Mouse (Mus musculus): Measurements from ENCODE around the gene Pakap. TPM values are rescaled to one million over a fixed set of nuclear protein-coding genes. Genes with fewer than 3 reads are reported as not detected.

Pakap gene
- polyA plus RNA-seq, 1 experiment from 2014 or later, result 57.5 TPM

GRCm38 (mm10) chr4:57681511-57681910 lies 113.5 kb downstream of the Pakap start:
- no peak overlapping the region for H3K27ac ChIP-seq (ENCODE audit: low read length)
- peaks cover 27% of the 10 kb centered on the region for H3K4me1 ChIP-seq (ENCODE audit: control insufficient read depth, insufficient read depth, low read length)
- H3K4me2 ChIP-seq (ENCODE audit: low read depth, low read length), result no peak overlapping the region
- H3K4me3 ChIP-seq (ENCODE audit: low read length), result no peak overlapping the region
- H3K27me3 ChIP-seq (ENCODE audit: control insufficient read depth, insufficient read depth, low read length), result no peaks in the 10 kb centered on the region
- no peak overlapping the region for H3K9ac ChIP-seq (ENCODE audit: low read length)
- no peaks in the 10 kb centered on the region for H3K9me3 ChIP-seq (replicated peaks; ENCODE audit: control insufficient read depth, low read length)
- no peaks in the 10 kb centered on the region for H3K36me3 ChIP-seq (ENCODE audit: control insufficient read depth, insufficient read depth)
- 0 out of 2 replicates have a peak, but pooled peaks have one; percentile 10 for ATAC-seq (replicated peaks; ENCODE audit: extremely low read depth, insufficient read depth, low FRiP score)
- WGBS, result 61% methylated on average over 12 of the region's 12 CpGs

- Histone ChIP-seq H3K27ac (ENCODE audit: low read length) (0 out of 2 replicates have a peak overlapping the region, but pooled peaks have one; percentile 11), H3K9me3 (replicated peaks; ENCODE audit: control insufficient read depth, low read length) (no peaks in the 10 kb centered on the region), H3K27me3 (ENCODE audit: control insufficient read depth, insufficient read depth, low read length) (no peaks in the 10 kb centered on the region), H3K4me2 (ENCODE audit: low read depth, low read length) (no peak overlapping the region), H3K9ac (ENCODE audit: low read length) (no peak overlapping the region), H3K4me3 (ENCODE audit: low read length) (no peak overlapping the region), H3K36me3 (ENCODE audit: control insufficient read depth, insufficient read depth) (no peaks in the 10 kb centered on the region), H3K4me1 (ENCODE audit: control insufficient read depth, insufficient read depth, low read length) (peaks cover 27% of the 10 kb centered on the region)
- WGBS, result 90% methylated on average over 2 of the region's 2 CpGs
- no peak for ATAC-seq (replicated peaks; ENCODE audit: extremely low read depth, insufficient read depth, low FRiP score)
Measured at GRCm38 (mm10) chr4:57682341-57682740, 114.4 kb downstream of the Pakap start.

- H3K4me2 ChIP-seq (ENCODE audit: low read depth, low read length), result no peak overlapping the region
- ATAC-seq (replicated peaks; ENCODE audit: extremely low read depth, insufficient read depth, low FRiP score), result no peak
- peaks cover 27% of the 10 kb centered on the region for H3K4me1 ChIP-seq (ENCODE audit: control insufficient read depth, insufficient read depth, low read length)
- no peaks in the 10 kb centered on the region for H3K9me3 ChIP-seq (replicated peaks; ENCODE audit: control insufficient read depth, low read length)
- H3K9ac ChIP-seq (ENCODE audit: low read length), result no peak overlapping the region
- H3K4me3 ChIP-seq (ENCODE audit: low read length), result no peak overlapping the region
- H3K36me3 ChIP-seq (ENCODE audit: control insufficient read depth, insufficient read depth), result no peaks in the 10 kb centered on the region
- WGBS, result 75% methylated on average over 11 of the region's 11 CpGs
- no peaks in the 10 kb centered on the region for H3K27me3 ChIP-seq (ENCODE audit: control insufficient read depth, insufficient read depth, low read length)
- 0 out of 2 replicates have a peak overlapping the region, but pooled peaks have one; percentile 19 for H3K27ac ChIP-seq (ENCODE audit: low read length)
Measured at GRCm38 (mm10) chr4:57682944-57683343, 115.0 kb downstream of the Pakap start.

- H3K9ac ChIP-seq (ENCODE audit: low read length), result 0 out of 2 replicates have a peak overlapping the region, but pooled peaks have one; percentile 7
- peaks cover 11% of the 10 kb centered on the region for H3K36me3 ChIP-seq (ENCODE audit: control insufficient read depth, insufficient read depth)
- no peaks in the 10 kb centered on the region for H3K9me3 ChIP-seq (replicated peaks; ENCODE audit: control insufficient read depth, low read length)
- H3K4me3 ChIP-seq (ENCODE audit: low read length), result no peak overlapping the region
- 37% methylated on average over 12 of the region's 12 CpGs for WGBS
- H3K27me3 ChIP-seq (ENCODE audit: control insufficient read depth, insufficient read depth, low read length), result no peaks in the 10 kb centered on the region
- peaks cover 27% of the 10 kb centered on the region for H3K4me1 ChIP-seq (ENCODE audit: control insufficient read depth, insufficient read depth, low read length)
- no peak overlapping the region for H3K4me2 ChIP-seq (ENCODE audit: low read depth, low read length)
- ATAC-seq (replicated peaks; ENCODE audit: extremely low read depth, insufficient read depth, low FRiP score), result no peak
- peak overlapping the region; percentile 48; the same call in 1 of the 2 replicates for H3K27ac ChIP-seq (ENCODE audit: low read length)
Measured at GRCm38 (mm10) chr4:57684676-57685215, 116.8 kb downstream of the Pakap start.

GRCm38 (mm10) chr4:57686736-57687135 lies 118.8 kb downstream of the Pakap start:
- no peak overlapping the region for H3K4me2 ChIP-seq (ENCODE audit: low read depth, low read length)
- peaks cover 20% of the 10 kb centered on the region for H3K36me3 ChIP-seq (ENCODE audit: control insufficient read depth, insufficient read depth)
- H3K27ac ChIP-seq (ENCODE audit: low read length), result no peak overlapping the region
- H3K4me1 ChIP-seq (ENCODE audit: control insufficient read depth, insufficient read depth, low read length), result peaks cover 27% of the 10 kb centered on the region
- no peaks in the 10 kb centered on the region for H3K9me3 ChIP-seq (replicated peaks; ENCODE audit: control insufficient read depth, low read length)
- no peak overlapping the region for H3K9ac ChIP-seq (ENCODE audit: low read length)
- H3K27me3 ChIP-seq (ENCODE audit: control insufficient read depth, insufficient read depth, low read length), result no peaks in the 10 kb centered on the region
- H3K4me3 ChIP-seq (ENCODE audit: low read length), result no peak overlapping the region
- ATAC-seq (replicated peaks; ENCODE audit: extremely low read depth, insufficient read depth, low FRiP score), result no peak
- 74% methylated on average over 3 of the region's 3 CpGs for WGBS

- Histone ChIP-seq H3K27me3 (ENCODE audit: control insufficient read depth, insufficient read depth, low read length) (no peaks in the 10 kb centered on the region), H3K9ac (ENCODE audit: low read length) (no peak overlapping the region), H3K9me3 (replicated peaks; ENCODE audit: control insufficient read depth, low read length) (no peaks in the 10 kb centered on the region), H3K4me1 (ENCODE audit: control insufficient read depth, insufficient read depth, low read length) (peaks cover 23% of the 10 kb centered on the region), H3K4me2 (ENCODE audit: low read depth, low read length) (no peak overlapping the region), H3K27ac (ENCODE audit: low read length) (no peak overlapping the region), H3K4me3 (ENCODE audit: low read length) (no peak overlapping the region), H3K36me3 (ENCODE audit: control insufficient read depth, insufficient read depth) (peaks cover 20% of the 10 kb centered on the region)
- no peak for ATAC-seq (replicated peaks; ENCODE audit: extremely low read depth, insufficient read depth, low FRiP score)
- WGBS, result 86% methylated on average over 3 of the region's 3 CpGs
Measured at GRCm38 (mm10) chr4:57687583-57687982, 119.6 kb downstream of the Pakap start.

GRCm38 (mm10) chr4:57688131-57688530 lies 120.2 kb downstream of the Pakap start:
- 76% methylated on average over 9 of the region's 9 CpGs for WGBS

GRCm38 (mm10) chr4:57690001-57690400 lies 122.0 kb downstream of the Pakap start:
- peaks cover 31% of the 10 kb centered on the region for H3K36me3 ChIP-seq (ENCODE audit: control insufficient read depth, insufficient read depth)
- no peaks in the 10 kb centered on the region for H3K9me3 ChIP-seq (replicated peaks; ENCODE audit: control insufficient read depth, low read length)
- no peak for ATAC-seq (replicated peaks; ENCODE audit: extremely low read depth, insufficient read depth, low FRiP score)
- no peak overlapping the region for H3K27ac ChIP-seq (ENCODE audit: low read length)
- no peaks in the 10 kb centered on the region for H3K27me3 ChIP-seq (ENCODE audit: control insufficient read depth, insufficient read depth, low read length)
- H3K4me1 ChIP-seq (ENCODE audit: control insufficient read depth, insufficient read depth, low read length), result peaks cover 4% of the 10 kb centered on the region
- no peak overlapping the region for H3K4me2 ChIP-seq (ENCODE audit: low read depth, low read length)
- no peak overlapping the region for H3K4me3 ChIP-seq (ENCODE audit: low read length)
- H3K9ac ChIP-seq (ENCODE audit: low read length), result no peak overlapping the region
- WGBS, result 71% methylated on average over 6 of the region's 6 CpGs

More at GRCm38 (mm10) chr4:57688131-57688530, 120.2 kb downstream of the Pakap start:
- Histone ChIP-seq H3K36me3 (ENCODE audit: control insufficient read depth, insufficient read depth) (peaks cover 23% of the 10 kb centered on the region), H3K4me2 (ENCODE audit: low read depth, low read length) (no peak overlapping the region), H3K4me1 (ENCODE audit: control insufficient read depth, insufficient read depth, low read length) (peaks cover 18% of the 10 kb centered on the region), H3K27me3 (ENCODE audit: control insufficient read depth, insufficient read depth, low read length) (no peaks in the 10 kb centered on the region), H3K9ac (ENCODE audit: low read length) (no peak overlapping the region), H3K4me3 (ENCODE audit: low read length) (no peak overlapping the region), H3K9me3 (replicated peaks; ENCODE audit: control insufficient read depth, low read length) (no peaks in the 10 kb centered on the region), H3K27ac (ENCODE audit: low read length) (no peak overlapping the region)
- no peak for ATAC-seq (replicated peaks; ENCODE audit: extremely low read depth, insufficient read depth, low FRiP score)

- no peaks in the 10 kb centered on the region for H3K4me1 ChIP-seq (ENCODE audit: control insufficient read depth, insufficient read depth, low read length)
- H3K4me3 ChIP-seq (ENCODE audit: low read length), result no peak overlapping the region
- no peaks in the 10 kb centered on the region for H3K27me3 ChIP-seq (ENCODE audit: control insufficient read depth, insufficient read depth, low read length)
- H3K9ac ChIP-seq (ENCODE audit: low read length), result no peak overlapping the region
- H3K36me3 ChIP-seq (ENCODE audit: control insufficient read depth, insufficient read depth), result peaks cover 38% of the 10 kb centered on the region
- no peaks in the 10 kb centered on the region for H3K9me3 ChIP-seq (replicated peaks; ENCODE audit: control insufficient read depth, low read length)
- ATAC-seq (replicated peaks; ENCODE audit: extremely low read depth, insufficient read depth, low FRiP score), result no peak
- WGBS, result 72% methylated on average over 1 of the region's 1 CpGs
- no peak overlapping the region for H3K4me2 ChIP-seq (ENCODE audit: low read depth, low read length)
- no peak overlapping the region for H3K27ac ChIP-seq (ENCODE audit: low read length)
Measured at GRCm38 (mm10) chr4:57690805-57691204, 122.8 kb downstream of the Pakap start.

Data from heart, embryonic 16.5 days (tissue).